Mouse (Mus musculus): ENCODE measurements at regions not wholly inside any gene's neighbourhood (a gene's known extent, or its start where the extent isn't known, plus 50 kb on each side); places are given as distances from the start of the nearest gene placed in this dataset.

GRCm38 (mm10) chr3:149112878-149113277 lies 122.5 kb upstream of the Adgrl2 start:
- WGBS, result 74% methylated on average over 6 of the region's 6 CpGs
- Histone ChIP-seq H3K4me2 (replicated peaks) (no peak overlapping the region), H3K4me1 (no peaks in the 10 kb centered on the region), H3K27ac (replicated peaks) (no peak overlapping the region), H3K9ac (replicated peaks) (no peak overlapping the region), H3K4me3 (no peak overlapping the region), H3K9me3 (no peaks in the 10 kb centered on the region), H3K36me3 (no peaks in the 10 kb centered on the region), H3K27me3 (no peaks in the 10 kb centered on the region)
- ATAC-seq (replicated peaks), result no peak

DNA sequence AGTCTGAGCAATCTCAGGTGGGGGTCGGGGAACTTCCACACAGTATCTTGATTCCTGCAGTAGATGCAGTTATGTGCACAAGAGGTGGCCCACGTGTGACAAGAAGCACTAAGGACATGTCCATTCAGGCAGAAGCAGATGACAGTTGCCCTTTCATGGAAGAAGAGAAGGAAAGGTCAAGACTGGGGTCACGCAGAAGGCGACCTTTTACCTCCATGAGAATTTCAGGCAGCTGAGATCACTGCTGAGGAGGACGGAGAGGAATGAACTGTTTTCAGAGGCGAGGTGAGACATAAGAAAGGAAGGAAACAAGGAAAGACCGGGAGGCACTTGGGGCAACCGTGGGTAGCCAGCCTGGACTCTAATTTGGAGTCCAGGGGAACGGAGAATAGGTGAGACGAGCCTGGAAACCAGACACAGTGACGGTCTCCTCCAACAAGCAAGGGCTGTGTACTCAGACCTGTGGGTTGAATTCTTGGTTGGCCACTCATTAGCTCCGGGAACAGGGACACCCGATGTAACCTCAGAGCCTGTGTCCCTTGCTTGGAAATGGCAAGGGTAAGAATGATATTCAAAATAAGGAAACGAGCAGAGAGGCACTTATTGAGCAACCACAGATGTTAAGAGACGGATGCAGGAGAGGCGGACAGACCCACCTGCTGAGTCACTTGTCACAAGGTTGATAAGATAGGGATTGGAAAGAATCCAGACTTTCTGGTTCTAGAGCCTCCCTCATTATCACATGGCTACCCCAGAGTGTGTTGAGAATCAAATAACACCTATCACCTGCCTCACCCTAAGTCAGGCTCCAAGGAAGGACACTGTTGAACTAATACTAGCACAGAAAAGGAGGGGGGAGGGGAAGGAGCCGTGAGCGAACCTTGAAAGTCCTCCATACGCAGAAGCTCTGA lies 121.4 kb upstream of the Adgrl2 start:
- Histone ChIP-seq H3K27me3 (no peaks in the 10 kb centered on the region), H3K9me3 (no peaks in the 10 kb centered on the region), H3K4me1 (no peaks in the 10 kb centered on the region), H3K4me2 (replicated peaks) (no peak overlapping the region), H3K4me3 (no peak overlapping the region), H3K9ac (replicated peaks) (no peak overlapping the region), H3K27ac (replicated peaks) (no peak overlapping the region), H3K36me3 (no peaks in the 10 kb centered on the region)
- WGBS, result 71% methylated on average over 19 of the region's 19 CpGs
- no peak for ATAC-seq (replicated peaks)

DNA sequence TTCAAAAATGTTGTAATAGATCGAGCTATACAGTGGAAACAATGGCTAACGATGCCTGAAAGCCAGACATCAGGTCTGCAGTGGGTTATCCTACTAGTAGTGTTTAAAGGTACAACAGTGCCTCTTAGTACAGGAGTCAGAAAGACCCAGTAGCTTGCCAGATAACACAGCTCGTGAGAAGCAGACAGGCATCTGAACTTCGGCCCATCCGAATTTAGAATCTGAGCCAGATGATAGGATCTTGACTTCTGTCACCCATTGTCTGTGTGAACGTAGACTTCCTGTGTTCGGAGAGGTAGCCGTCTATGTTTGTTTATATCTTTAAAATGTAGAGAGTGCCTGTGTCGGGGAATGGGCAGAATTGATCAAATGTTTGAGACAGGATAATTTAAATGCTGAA lies 120.5 kb upstream of the Adgrl2 start:
- Histone ChIP-seq H3K36me3 (no peaks in the 10 kb centered on the region), H3K9me3 (no peaks in the 10 kb centered on the region), H3K27me3 (no peaks in the 10 kb centered on the region), H3K4me3 (no peak overlapping the region), H3K27ac (replicated peaks) (no peak overlapping the region), H3K4me2 (replicated peaks) (no peak overlapping the region), H3K4me1 (no peaks in the 10 kb centered on the region), H3K9ac (replicated peaks) (no peak overlapping the region)
- no peak for ATAC-seq (replicated peaks)
- 64% methylated on average over 9 of the region's 9 CpGs for WGBS

- Histone ChIP-seq H3K9me3 (no peaks in the 10 kb centered on the region), H3K4me1 (peaks cover 19% of the 10 kb centered on the region), H3K9ac (replicated peaks) (no peak overlapping the region), H3K36me3 (no peaks in the 10 kb centered on the region), H3K27me3 (no peaks in the 10 kb centered on the region), H3K27ac (replicated peaks) (no peak overlapping the region), H3K4me3 (no peak overlapping the region), H3K4me2 (replicated peaks) (no peak overlapping the region)
- no peak for ATAC-seq (replicated peaks)
- 92% methylated on average over 13 of the region's 13 CpGs for WGBS
Measured at GRCm38 (mm10) chr3:149105709-149106450, 115.5 kb upstream of the Adgrl2 start.

- Histone ChIP-seq H3K4me1 (peaks cover 19% of the 10 kb centered on the region), H3K4me2 (replicated peaks) (no peak overlapping the region), H3K9me3 (no peaks in the 10 kb centered on the region), H3K27me3 (no peaks in the 10 kb centered on the region), H3K27ac (replicated peaks) (no peak overlapping the region), H3K4me3 (no peak overlapping the region), H3K9ac (replicated peaks) (no peak overlapping the region), H3K36me3 (no peaks in the 10 kb centered on the region)
- ATAC-seq (replicated peaks), result no peak
- WGBS, result 97% methylated on average over 4 of the region's 4 CpGs
Measured at GRCm38 (mm10) chr3:149105181-149105580, 114.8 kb upstream of the Adgrl2 start.

DNA sequence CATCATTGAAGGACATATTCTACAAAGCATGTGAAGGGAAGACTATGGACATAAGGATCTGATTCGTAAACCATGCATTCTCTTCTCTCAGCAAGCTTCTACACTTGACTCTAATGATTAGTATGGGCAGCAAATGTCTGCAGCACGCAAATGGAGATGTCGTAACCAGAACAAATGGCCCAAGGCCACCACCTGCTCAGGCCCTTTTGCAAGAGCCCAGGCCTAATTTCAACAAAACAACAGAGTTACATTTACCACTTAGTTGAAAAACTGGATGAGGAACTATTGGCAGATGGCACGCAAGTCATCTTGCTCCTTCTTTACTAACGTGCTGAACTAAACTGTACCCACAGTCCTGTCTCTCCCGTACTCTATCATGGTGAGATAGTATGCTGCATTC lies 113.7 kb upstream of the Adgrl2 start:
- Histone ChIP-seq H3K36me3 (no peaks in the 10 kb centered on the region), H3K4me1 (peaks cover 19% of the 10 kb centered on the region), H3K9me3 (no peaks in the 10 kb centered on the region), H3K9ac (replicated peaks) (no peak overlapping the region), H3K4me3 (no peak overlapping the region), H3K27me3 (no peaks in the 10 kb centered on the region), H3K4me2 (replicated peaks) (no peak overlapping the region), H3K27ac (replicated peaks) (no peak overlapping the region)
- WGBS, result 81% methylated on average over 6 of the region's 6 CpGs
- no peak for ATAC-seq (replicated peaks)

- Histone ChIP-seq H3K4me3 (no peak overlapping the region), H3K36me3 (no peaks in the 10 kb centered on the region), H3K27ac (replicated peaks) (no peak overlapping the region), H3K9ac (replicated peaks) (no peak overlapping the region), H3K4me1 (peaks cover 19% of the 10 kb centered on the region), H3K9me3 (no peaks in the 10 kb centered on the region), H3K27me3 (no peaks in the 10 kb centered on the region), H3K4me2 (replicated peaks) (no peak overlapping the region)
- WGBS, result 86% methylated on average over 3 of the region's 3 CpGs
- no peak for ATAC-seq (replicated peaks)
Measured at GRCm38 (mm10) chr3:149103469-149103868, 113.1 kb upstream of the Adgrl2 start.

GRCm38 (mm10) chr3:149102846-149103245 lies 112.5 kb upstream of the Adgrl2 start:
- peak; percentile 73 for ATAC-seq (replicated peaks)
- 18% methylated on average over 8 of the region's 8 CpGs for WGBS
- no peaks in the 10 kb centered on the region for H3K9me3 ChIP-seq

GRCm38 (mm10) chr3:149101785-149102184 lies 111.4 kb upstream of the Adgrl2 start:
- Histone ChIP-seq H3K27ac (replicated peaks) (no peak overlapping the region), H3K9ac (replicated peaks) (no peak overlapping the region), H3K27me3 (no peaks in the 10 kb centered on the region), H3K4me1 (peaks cover 19% of the 10 kb centered on the region), H3K4me3 (no peak overlapping the region), H3K36me3 (no peaks in the 10 kb centered on the region), H3K4me2 (replicated peaks) (no peak overlapping the region), H3K9me3 (no peaks in the 10 kb centered on the region)
- 64% methylated on average over 10 of the region's 10 CpGs for WGBS
- peak; percentile 36 for ATAC-seq (replicated peaks)

More at GRCm38 (mm10) chr3:149102846-149103245, 112.5 kb upstream of the Adgrl2 start:
- Histone ChIP-seq H3K4me2 (replicated peaks) (no peak overlapping the region), H3K4me3 (no peak overlapping the region), H3K27me3 (no peaks in the 10 kb centered on the region), H3K4me1 (peaks cover 19% of the 10 kb centered on the region), H3K9ac (replicated peaks) (no peak overlapping the region), H3K36me3 (no peaks in the 10 kb centered on the region), H3K27ac (replicated peaks) (no peak overlapping the region)

GRCm38 (mm10) chr3:149098764-149099163 lies 108.4 kb upstream of the Adgrl2 start:
- ATAC-seq (replicated peaks), result no peak
- no peak overlapping the region for H3K4me3 ChIP-seq
- H3K27ac ChIP-seq (replicated peaks), result no peak overlapping the region
- no peaks in the 10 kb centered on the region for H3K36me3 ChIP-seq
- no peaks in the 10 kb centered on the region for H3K27me3 ChIP-seq
- no peak overlapping the region for H3K4me2 ChIP-seq (replicated peaks)
- no peak overlapping the region for H3K9ac ChIP-seq (replicated peaks)
- WGBS, result 78% methylated on average over 4 of the region's 4 CpGs
- no peaks in the 10 kb centered on the region for H3K9me3 ChIP-seq
- H3K4me1 ChIP-seq, result peaks cover 19% of the 10 kb centered on the region

DNA sequence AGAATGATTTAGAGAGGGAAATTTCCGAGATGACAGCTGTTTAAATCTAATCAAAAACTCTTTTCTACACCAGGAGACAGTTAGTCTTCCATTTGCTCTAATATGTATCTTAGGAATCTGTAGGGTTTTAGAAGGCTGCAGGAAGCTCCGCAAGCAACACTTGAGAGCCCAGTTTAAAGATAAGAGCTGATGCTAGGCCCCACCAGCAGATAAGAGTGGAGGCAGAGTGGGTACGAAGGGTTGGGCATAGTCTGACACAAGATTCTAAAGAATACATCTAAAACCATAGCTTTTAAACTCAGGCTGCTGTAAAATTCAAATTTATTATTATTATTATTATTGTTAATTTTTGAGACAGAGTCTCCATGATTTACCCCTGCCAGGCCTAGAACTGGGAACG lies 106.7 kb upstream of the Adgrl2 start:
- Histone ChIP-seq H3K27me3 (no peaks in the 10 kb centered on the region), H3K9ac (replicated peaks) (no peak overlapping the region), H3K9me3 (no peaks in the 10 kb centered on the region), H3K4me3 (no peak overlapping the region), H3K27ac (replicated peaks) (no peak overlapping the region), H3K4me1 (peaks cover 4% of the 10 kb centered on the region; the same call in 1 of the 2 replicates), H3K36me3 (no peaks in the 10 kb centered on the region), H3K4me2 (replicated peaks) (no peak overlapping the region)
- no peak for ATAC-seq (replicated peaks)
- 87% methylated on average over 4 of the region's 4 CpGs for WGBS

DNA sequence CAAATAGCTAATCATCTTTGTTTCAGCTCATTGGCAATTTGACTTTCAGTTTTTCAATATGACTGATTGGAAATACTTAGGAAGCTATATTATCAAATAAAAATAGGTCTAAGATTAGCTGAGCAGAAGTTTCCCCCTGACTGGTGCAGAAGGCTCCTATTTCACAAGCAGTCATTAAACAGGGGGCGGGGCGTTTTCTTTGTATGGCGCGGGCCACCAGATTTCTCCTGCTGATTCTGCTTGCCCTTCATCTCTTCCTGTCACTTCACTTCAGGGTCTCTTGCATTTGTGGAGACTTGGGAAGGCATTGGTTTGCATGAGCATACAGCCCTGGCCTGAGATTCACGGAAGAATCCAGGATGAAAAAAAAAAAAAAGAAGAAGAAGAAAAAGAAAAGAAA lies 102.3 kb upstream of the Adgrl2 start:
- Histone ChIP-seq H3K9ac (replicated peaks) (no peak overlapping the region), H3K36me3 (no peaks in the 10 kb centered on the region), H3K4me3 (no peak overlapping the region), H3K27me3 (no peaks in the 10 kb centered on the region), H3K4me2 (replicated peaks) (no peak overlapping the region; the same call in 1 of the 2 replicates), H3K4me1 (peaks cover 10% of the 10 kb centered on the region), H3K9me3 (no peaks in the 10 kb centered on the region), H3K27ac (replicated peaks) (no peak overlapping the region)
- no peak for ATAC-seq (replicated peaks)
- WGBS, result 10% methylated on average over 5 of the region's 5 CpGs
